ENCODE assay signal across 7 mouse cellular contexts in the genomic region with DNA sequence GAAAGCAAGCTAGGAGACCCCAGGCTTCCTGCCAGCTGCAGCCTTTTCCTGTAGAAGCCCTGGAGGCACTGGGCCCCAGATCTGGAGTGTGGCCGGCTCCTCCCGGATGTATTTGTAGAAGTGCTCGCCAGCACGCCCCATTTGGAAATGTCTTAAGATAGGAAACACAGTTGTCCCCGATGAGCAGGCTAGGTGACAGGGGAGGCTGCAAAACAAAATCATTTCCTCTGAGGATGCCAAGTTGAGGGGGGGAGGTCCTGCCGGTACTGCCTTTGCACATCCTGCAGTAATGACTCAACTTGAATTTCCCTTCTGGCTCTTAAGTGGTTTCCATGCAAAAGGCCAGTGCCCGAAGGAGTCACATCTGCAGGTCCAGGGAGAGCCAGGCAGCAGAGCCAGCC.
DNase-seq lines count a peak whose midpoint lies in the region; ATAC-seq lines count a peak whose summit lies in the region.

No protein-coding gene starts in this region.

- 54% methylated on average over 7 of the region's 7 CpGs for WGBS in heart, embryonic 11.5 days (ENCODE audit: insufficient replicate concordance)
- WGBS in hindbrain, embryonic 13.5 days: 67% methylated on average over 7 of the region's 7 CpGs

- H3K27me3 ChIP-seq in heart, embryonic 11.5 days (ENCODE audit: control insufficient read depth, insufficient read depth, low read length): no peaks in the 10 kb centered on the region
- H3K27me3 ChIP-seq in hindbrain, embryonic 13.5 days: no peaks in the 10 kb centered on the region

- no peak overlapping the region for H3K4me3 ChIP-seq in heart, embryonic 11.5 days (ENCODE audit: low read depth, low read length)
- H3K4me3 ChIP-seq in hindbrain, embryonic 13.5 days: no peak overlapping the region

- H3K4me1 ChIP-seq in heart, embryonic 11.5 days (ENCODE audit: control insufficient read depth, insufficient read depth, low read length): no peaks in the 10 kb centered on the region
- peaks cover 11% of the 10 kb centered on the region for H3K4me1 ChIP-seq in hindbrain, embryonic 13.5 days (replicated peaks)

- H3K27ac ChIP-seq in heart, embryonic 11.5 days (ENCODE audit: low read depth, low read length): peak overlapping the region; percentile 13; the same call in 1 of the 2 replicates
- no peak overlapping the region for H3K27ac ChIP-seq in hindbrain, embryonic 13.5 days

- no peaks in the 10 kb centered on the region for H3K9me3 ChIP-seq in heart, embryonic 11.5 days (replicated peaks; ENCODE audit: control insufficient read depth, low read length)
- H3K9me3 ChIP-seq in hindbrain, embryonic 13.5 days: no peaks in the 10 kb centered on the region

- ATAC-seq in heart, embryonic 11.5 days (replicated peaks; ENCODE audit: insufficient number of reproducible peaks, low FRiP score, low TSS enrichment): no peak
- ATAC-seq in hindbrain, embryonic 13.5 days (ENCODE audit: low FRiP score): no peak
- no peak for ATAC-seq in monocyte, adult 5-6 weeks (replicated peaks; ENCODE audit: insufficient number of reproducible peaks, low FRiP score, low TSS enrichment, poor library complexity, severe bottlenecking)

- no peak overlapping the region for H3K9ac ChIP-seq in heart, embryonic 11.5 days (ENCODE audit: low read depth, low read length)
- no peak overlapping the region for H3K9ac ChIP-seq in hindbrain, embryonic 13.5 days

- peak; percentile 73 for DNase-seq in 416B (ENCODE audit: low read depth)
- peak; percentile 71 to 77 for DNase-seq in adrenal gland, adult (ENCODE audit: inconsistent age in 2 of 2, low spot score in 1 of 2)
- peak; percentile 78 to 88 for DNase-seq in kidney, postnatal 25 days
- DNase-seq in yolk sac, embryonic 10.5 days (ENCODE audit: low spot score): no peak

- no peaks in the 10 kb centered on the region for H3K36me3 ChIP-seq in heart, embryonic 11.5 days (ENCODE audit: control insufficient read depth, insufficient read depth, low read length)
- no peaks in the 10 kb centered on the region for H3K36me3 ChIP-seq in hindbrain, embryonic 13.5 days

- H3K4me2 ChIP-seq in heart, embryonic 11.5 days: no peak overlapping the region
- H3K4me2 ChIP-seq in hindbrain, embryonic 13.5 days: no peak overlapping the region
